Comparison of ENCODE assay signal across 8 mouse cellular contexts in the genomic region with DNA sequence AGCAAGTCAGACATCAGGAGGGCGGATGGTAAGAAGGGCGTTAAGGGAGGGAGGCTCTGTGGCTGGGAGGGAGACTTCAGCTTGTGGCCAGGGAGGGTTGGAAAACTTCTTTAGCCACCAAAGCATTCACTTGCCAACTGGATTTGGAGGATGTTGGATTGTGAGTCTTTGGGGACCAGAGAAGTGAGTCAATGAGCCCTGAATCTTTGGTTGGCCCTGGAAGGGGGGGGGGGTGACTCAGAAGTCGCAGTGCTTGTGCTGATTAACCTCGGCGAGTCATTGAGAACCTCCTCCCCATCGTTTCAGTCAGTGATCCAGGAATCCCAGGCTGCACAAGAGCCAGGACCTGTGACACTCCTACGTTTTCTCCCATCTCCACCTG. TPM values are rescaled to one million over a fixed set of nuclear protein-coding genes. Genes with fewer than 3 reads are reported as not detected.
A peak's percentile ranks its signal among the peaks of the same experiment; 100 is the strongest.
DNase-seq lines count a peak whose midpoint lies in the region; ATAC-seq lines count a peak whose summit lies in the region.

No protein-coding gene starts in this region.

- WGBS in hindbrain, embryonic 16.5 days: 9% methylated on average over 7 of the region's 7 CpGs
- WGBS in neural tube, embryonic 14.5 days: 4% methylated on average over 7 of the region's 7 CpGs

- H3K27me3 ChIP-seq in hindbrain, embryonic 16.5 days (replicated peaks; ENCODE audit: control insufficient read depth, insufficient read depth, low read length): no peaks in the 10 kb centered on the region
- peaks cover 2% of the 10 kb centered on the region for H3K27me3 ChIP-seq in neural tube, embryonic 14.5 days (ENCODE audit: control insufficient read depth, insufficient read depth, low read length)

- no peaks in the 10 kb centered on the region for H3K36me3 ChIP-seq in hindbrain, embryonic 16.5 days (ENCODE audit: control insufficient read depth, insufficient read depth, low read length)
- no peaks in the 10 kb centered on the region for H3K36me3 ChIP-seq in neural tube, embryonic 14.5 days (ENCODE audit: control insufficient read depth, insufficient read depth, low read length)

- peak overlapping the region; percentile 85 for H3K4me2 ChIP-seq in hindbrain, embryonic 16.5 days (ENCODE audit: low read length)
- H3K4me2 ChIP-seq in neural tube, embryonic 14.5 days (ENCODE audit: low read depth, low read length): peak overlapping the region; percentile 95

- peaks cover 10% of the 10 kb centered on the region for H3K4me1 ChIP-seq in hindbrain, embryonic 16.5 days (ENCODE audit: control insufficient read depth, insufficient read depth, low read depth, low read length)
- peaks cover 7% of the 10 kb centered on the region for H3K4me1 ChIP-seq in neural tube, embryonic 14.5 days (ENCODE audit: control insufficient read depth, insufficient read depth, low read length)

- DNase-seq in retina, embryonic 14.5 days (ENCODE audit: low spot score): peak; percentile 18
- no peak for DNase-seq in retina, postnatal 1 day
- DNase-seq in fibroblast of lung, adult 2 months (ENCODE audit: low read depth): peak; percentile 56
- DNase-seq in embryo, embryonic 10.5 days (ENCODE audit: low spot score): no peak
- no peak for DNase-seq in frontal cortex, postnatal 10 days (ENCODE audit: low spot score in 2 of 2)
- no peak for DNase-seq in cerebellum, adult 18-20 months

- H3K4me3 ChIP-seq in hindbrain, embryonic 16.5 days (ENCODE audit: low read length): peak overlapping the region; percentile 86
- peak overlapping the region; percentile 78 for H3K4me3 ChIP-seq in neural tube, embryonic 14.5 days (ENCODE audit: low read depth, low read length)

- H3K9me3 ChIP-seq in hindbrain, embryonic 16.5 days (ENCODE audit: control insufficient read depth, low read length): no peaks in the 10 kb centered on the region
- no peaks in the 10 kb centered on the region for H3K9me3 ChIP-seq in neural tube, embryonic 14.5 days (ENCODE audit: control insufficient read depth, low read length)

- H3K27ac ChIP-seq in hindbrain, embryonic 16.5 days (ENCODE audit: low read depth, low read length): no peak overlapping the region
- H3K27ac ChIP-seq in neural tube, embryonic 14.5 days (ENCODE audit: low read depth, low read length): no peak overlapping the region

- H3K9ac ChIP-seq in hindbrain, embryonic 16.5 days (ENCODE audit: low read depth, low read length): peak overlapping the region; percentile 95; the same call in 1 of the 2 replicates
- H3K9ac ChIP-seq in neural tube, embryonic 14.5 days (replicated peaks; ENCODE audit: low read depth, low read length): 0 out of 2 replicates have a peak overlapping the region, but pooled peaks have one; percentile 80

- ATAC-seq in hindbrain, embryonic 16.5 days: no peak
- no peak for ATAC-seq in neural tube, embryonic 14.5 days (ENCODE audit: low read depth)

RNA-seq across cellular contexts. Expression of gene Xylt1, which starts 0.8 kb away (rescaled TPM):
- polyA plus RNA-seq in hindbrain, embryonic 16.5 days (2015; fragmentation: Nextera tagmentation; extraction: Ambion mirVana): 2.9 TPM in 2 replicates
- polyA plus RNA-seq in neural tube, embryonic 14.5 days (2014; fragmentation: Nextera tagmentation; extraction: Ambion mirVana): 2.6 and 3.8 TPM in 2 replicates

Comparison
In these comparisons a context has a peak if more than half of its experiments do, and no peak if none do; other contexts are left out.
1. DNase-seq: peak in retina, embryonic 14.5 days (single experiment) and fibroblast of lung, adult 2 months (single experiment); none in retina, postnatal 1 day (single experiment), embryo, embryonic 10.5 days (single experiment), frontal cortex, postnatal 10 days (0 of 2) and cerebellum, adult 18-20 months (0 of 2).